Mouse (Mus musculus) limb, embryonic 11.5 days (tissue): ENCODE data around the gene Ccr7. TPM values are rescaled to one million over a fixed set of nuclear protein-coding genes. Genes with fewer than 3 reads are reported as not detected.

Experiments used
- ATAC-seq: fragments of 200-750 bp; cut with Nextera tagmentation; 2 replicates; pipeline ENCODE4 v1.8.0; 2017; ENCODE audit warnings: low read depth; ENCODE audit not compliant: insufficient number of reproducible peaks, low FRiP score, low TSS enrichment
- DNase-seq: peaks from one replicate; pipeline ENCODE4 v3.0.0-alpha.2; 2015; ENCODE audit warnings: low spot score
- H3K27ac ChIP-seq: fragments of 300-500 bp; sonication (generic); replicated peaks from 2 replicates; pipeline ENCODE4 v1.5.1; 2014; ENCODE audit warnings: low read depth, mild to moderate bottlenecking, low read length
- H3K27me3 ChIP-seq: fragments of 300-500 bp; sonication (generic); 2 replicates; pipeline ENCODE4 v1.6.1; 2014; ENCODE audit warnings: mild to moderate bottlenecking, low read length, mixed read lengths; ENCODE audit not compliant: control insufficient read depth, insufficient read depth
- H3K36me3 ChIP-seq: fragments of 300-500 bp; sonication (generic); 2 replicates; pipeline ENCODE4 v1.6.1; 2014; ENCODE audit warnings: mild to moderate bottlenecking, low read length, moderate library complexity, mixed read lengths; ENCODE audit not compliant: control insufficient read depth, insufficient read depth
- H3K4me1 ChIP-seq: fragments of 300-500 bp; sonication (generic); 2 replicates; pipeline ENCODE4 v1.6.1; 2014; ENCODE audit warnings: low read length, mixed read lengths; ENCODE audit not compliant: control insufficient read depth, insufficient read depth
- H3K4me2 ChIP-seq: fragments of 300-500 bp; sonication (generic); 2 replicates; pipeline ENCODE4 v1.6.1; 2014; ENCODE audit warnings: low read depth, mild to moderate bottlenecking, moderate library complexity; ENCODE audit not compliant: severe bottlenecking
- H3K4me3 ChIP-seq: fragments of 300-500 bp; sonication (generic); 2 replicates; pipeline ENCODE4 v1.5.1; 2014; ENCODE audit warnings: low read depth, low read length
- H3K9ac ChIP-seq: fragments of 300-500 bp; sonication (generic); 2 replicates; pipeline ENCODE4 v1.6.1; 2014; ENCODE audit warnings: mild to moderate bottlenecking, low read length
- H3K9me3 ChIP-seq: fragments of 300-500 bp; sonication (generic); 2 replicates; pipeline ENCODE4 v1.6.1; 2016; ENCODE audit warnings: low read length; ENCODE audit not compliant: control insufficient read depth
- WGBS: fragments of 180-500 bp; shearing (Covaris S2); extraction: QIAGEN DNeasy Blood & Tissue Kit; methylation state at CpG from one replicate; pipeline ENCODE4 v1.1.7; 2014; 5-methylcytosine and 5-hydroxymethylcytosine counted together
- polyA plus RNA-seq: library from polyadenylated mRNA; unstranded; fragments of >200 nt; fragmentation: Nextera tagmentation; extraction: Ambion mirVana; gene quantifications from 2 replicates; pipeline ENCODE4 v1.2.1, GENCODE M21; 2014

Gene Ccr7
- polyA plus RNA-seq, 1 experiment from 2014 or later: 1.3 TPM

DNA sequence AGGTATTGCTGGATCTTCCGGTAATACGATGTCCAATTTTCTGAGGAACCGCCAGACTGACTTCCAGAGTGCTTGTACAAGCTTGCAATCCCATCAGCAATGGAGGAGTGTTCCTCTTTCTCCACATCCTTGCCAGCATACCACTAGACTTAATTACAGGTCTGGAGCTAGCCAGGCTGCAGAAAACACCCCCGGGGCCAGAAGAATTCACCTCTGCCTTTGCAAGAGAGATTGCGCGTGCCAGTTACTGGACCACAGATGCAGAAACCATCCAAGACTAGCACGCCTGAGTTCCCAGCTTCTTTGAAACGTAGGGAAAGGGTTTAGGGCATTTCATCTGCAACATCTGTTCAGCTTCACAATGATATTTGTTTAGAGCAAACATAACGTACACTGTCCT lies 15.9 kb downstream of the Ccr7 start:
- Histone ChIP-seq H3K4me2 (no peak overlapping the region), H3K9me3 (no peaks in the 10 kb centered on the region), H3K9ac (no peak overlapping the region), H3K36me3 (no peaks in the 10 kb centered on the region), H3K4me3 (no peak overlapping the region), H3K27ac (no peak overlapping the region), H3K4me1 (peaks cover 43% of the 10 kb centered on the region), H3K27me3 (no peaks in the 10 kb centered on the region)
- WGBS: 69% methylated on average over 9 of the region's 9 CpGs
- ATAC-seq: no peak
- no peak for DNase-seq

DNA sequence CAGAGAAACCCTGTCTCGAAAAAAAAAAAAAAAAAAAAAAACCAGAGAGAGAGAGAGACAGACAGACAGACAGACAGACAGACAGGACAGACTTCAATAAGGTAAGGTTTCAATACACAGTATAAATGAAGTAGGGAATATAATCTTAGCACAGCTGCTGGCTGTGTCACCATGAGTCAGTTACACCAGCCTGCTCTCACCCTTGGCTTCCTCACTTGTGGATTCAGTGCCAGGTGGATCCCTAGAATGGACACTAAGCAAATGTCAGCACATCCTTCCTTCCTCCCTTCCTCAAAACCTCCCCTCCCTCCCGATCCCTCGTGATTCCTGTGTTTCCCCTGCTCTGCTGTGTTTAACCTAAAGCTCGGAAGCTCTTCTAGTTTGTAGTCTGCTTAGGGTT lies 17.5 kb downstream of the Ccr7 start:
- no peak overlapping the region for H3K27ac ChIP-seq
- no peak overlapping the region for H3K4me3 ChIP-seq
- DNase-seq: no peak
- peaks cover 49% of the 10 kb centered on the region for H3K4me1 ChIP-seq
- H3K27me3 ChIP-seq: no peaks in the 10 kb centered on the region
- H3K9me3 ChIP-seq: no peaks in the 10 kb centered on the region
- H3K9ac ChIP-seq: no peak overlapping the region
- no peak overlapping the region for H3K4me2 ChIP-seq
- H3K36me3 ChIP-seq: no peaks in the 10 kb centered on the region
- 96% methylated on average over 3 of the region's 4 CpGs for WGBS
- ATAC-seq: no peak

DNA sequence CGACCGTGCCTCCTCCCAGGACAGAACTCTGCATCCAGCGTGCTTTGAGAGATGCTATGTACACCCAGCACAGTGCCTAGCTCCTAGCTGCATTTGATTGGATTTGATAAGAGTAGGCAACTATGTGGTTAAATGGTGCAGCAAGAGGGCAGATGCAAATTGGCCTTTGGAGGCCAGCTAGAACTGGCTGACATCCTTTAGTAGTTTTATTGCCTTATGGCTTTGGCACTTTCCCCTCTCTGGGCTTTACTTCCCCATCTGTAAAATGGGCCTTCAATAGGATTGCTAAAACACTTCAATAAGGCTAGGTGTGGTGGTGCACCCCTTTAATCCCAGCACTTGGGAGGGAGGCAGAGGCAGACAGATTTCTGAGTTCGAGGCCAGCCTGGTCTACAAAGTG lies 17.9 kb downstream of the Ccr7 start:
- Histone ChIP-seq H3K27me3 (no peaks in the 10 kb centered on the region), H3K9me3 (no peaks in the 10 kb centered on the region), H3K36me3 (no peaks in the 10 kb centered on the region), H3K27ac (peak overlapping the region; percentile 52; the same call in 1 of the 2 replicates), H3K4me1 (peaks cover 49% of the 10 kb centered on the region), H3K4me3 (no peak overlapping the region), H3K4me2 (no peak overlapping the region), H3K9ac (no peak overlapping the region)
- 70% methylated on average over 4 of the region's 4 CpGs for WGBS
- no peak for DNase-seq
- no peak for ATAC-seq

DNA sequence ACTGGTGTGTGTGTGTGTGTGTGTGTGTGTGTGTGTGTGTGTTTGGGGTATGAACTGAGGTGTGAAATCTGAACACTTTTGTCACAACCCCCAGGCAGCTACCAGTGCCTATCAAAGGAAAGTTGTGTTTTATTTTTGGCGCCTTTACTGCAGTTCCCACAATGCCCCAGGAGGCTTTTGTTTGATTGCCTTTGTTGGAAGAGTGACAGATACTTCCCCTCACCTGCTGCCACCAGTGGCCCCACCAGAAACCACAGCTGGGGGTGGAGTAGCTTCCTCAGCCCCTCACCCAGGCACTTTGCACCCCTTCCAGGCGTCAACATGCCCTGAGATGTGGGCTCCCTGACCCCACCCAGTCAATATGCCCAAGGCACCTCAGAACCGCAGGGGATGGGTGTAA lies 18.5 kb downstream of the Ccr7 start:
- no peak for DNase-seq
- Histone ChIP-seq H3K4me2 (no peak overlapping the region), H3K4me1 (peaks cover 50% of the 10 kb centered on the region), H3K9ac (no peak overlapping the region), H3K4me3 (no peak overlapping the region), H3K9me3 (no peaks in the 10 kb centered on the region), H3K36me3 (no peaks in the 10 kb centered on the region), H3K27ac (peak overlapping the region; percentile 52; the same call in 1 of the 2 replicates), H3K27me3 (no peaks in the 10 kb centered on the region)
- no peak for ATAC-seq
- 67% methylated on average over 3 of the region's 3 CpGs for WGBS

DNA sequence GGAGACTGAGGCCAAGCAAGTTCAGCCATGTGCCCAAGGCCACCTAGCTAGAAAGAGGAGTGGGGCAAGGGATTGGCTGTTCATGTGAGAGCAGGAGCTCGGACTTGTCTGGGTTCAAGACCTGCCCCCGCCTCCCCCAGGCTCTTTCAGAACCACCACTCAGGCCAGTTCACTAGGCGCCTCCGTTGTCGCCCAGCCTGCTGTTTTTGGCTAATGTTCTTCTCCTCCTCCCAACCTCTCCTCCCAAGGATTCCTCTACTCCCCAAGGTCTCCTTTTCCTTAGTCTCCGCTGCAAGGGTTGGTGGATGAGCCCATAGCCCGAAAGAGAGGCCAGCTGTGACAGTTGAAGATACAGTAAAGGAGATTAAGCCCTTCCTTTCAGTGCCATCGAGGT lies 19.8 kb downstream of the Ccr7 start:
- Histone ChIP-seq H3K27ac (peak overlapping the region; percentile 92), H3K9me3 (no peaks in the 10 kb centered on the region), H3K4me2 (no peak overlapping the region), H3K36me3 (no peaks in the 10 kb centered on the region), H3K9ac (peak overlapping the region; percentile 27; the same call in 1 of the 2 replicates), H3K4me3 (no peak overlapping the region), H3K4me1 (peaks cover 52% of the 10 kb centered on the region), H3K27me3 (no peaks in the 10 kb centered on the region)
- ATAC-seq: no peak
- DNase-seq: no peak
- 54% methylated on average over 8 of the region's 8 CpGs for WGBS

DNA sequence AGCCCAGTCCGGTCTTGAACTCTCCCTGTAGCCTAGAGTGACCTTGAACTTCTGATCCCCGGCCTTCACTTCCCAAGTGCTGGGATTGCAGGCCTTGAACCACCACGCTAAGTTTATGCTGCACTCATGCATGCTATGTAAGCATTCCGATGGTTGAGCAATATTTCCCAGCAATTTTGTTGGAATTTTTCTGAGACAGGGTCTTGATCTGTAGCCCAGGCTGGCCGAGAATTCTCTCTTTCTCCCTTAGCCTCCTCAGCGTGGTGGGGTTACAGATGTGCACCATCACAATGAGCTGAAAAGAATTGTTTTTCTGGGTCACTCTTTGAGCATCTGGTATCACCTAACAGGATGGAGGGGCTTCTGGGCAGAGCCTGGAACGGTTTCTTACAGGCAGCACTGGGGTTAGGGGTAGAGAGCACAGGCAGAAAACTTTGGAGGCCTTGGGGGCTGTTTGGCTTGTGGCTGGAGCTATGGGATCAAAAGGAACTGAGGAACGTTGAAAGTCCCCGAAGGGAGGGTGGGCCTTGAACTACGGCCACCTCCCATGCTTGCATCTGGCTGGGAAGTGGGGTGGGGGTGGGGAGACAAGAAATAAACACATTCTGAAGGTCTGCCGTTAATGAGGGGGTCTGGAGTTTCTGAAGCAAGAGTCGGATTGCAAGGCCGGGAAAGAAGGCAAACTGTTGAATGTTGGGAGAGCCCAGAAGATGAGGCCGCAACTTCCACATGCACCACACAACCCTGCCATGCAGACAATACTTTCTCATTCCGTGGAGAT lies 20.4 kb downstream of the Ccr7 start:
- Histone ChIP-seq H3K27me3 (no peaks in the 10 kb centered on the region), H3K4me2 (0 out of 2 replicates have a peak overlapping the region, but pooled peaks have one; percentile 10), H3K9ac (peak overlapping the region; percentile 27), H3K9me3 (no peaks in the 10 kb centered on the region), H3K27ac (peak overlapping the region; percentile 92), H3K4me3 (no peak overlapping the region), H3K4me1 (peaks cover 52% of the 10 kb centered on the region), H3K36me3 (no peaks in the 10 kb centered on the region)
- DNase-seq (peak; percentile 70), ATAC-seq (0 out of 2 replicates have a peak, but pooled peaks have one; percentile 24)
- WGBS: 24% methylated on average over 15 of the region's 15 CpGs

DNA sequence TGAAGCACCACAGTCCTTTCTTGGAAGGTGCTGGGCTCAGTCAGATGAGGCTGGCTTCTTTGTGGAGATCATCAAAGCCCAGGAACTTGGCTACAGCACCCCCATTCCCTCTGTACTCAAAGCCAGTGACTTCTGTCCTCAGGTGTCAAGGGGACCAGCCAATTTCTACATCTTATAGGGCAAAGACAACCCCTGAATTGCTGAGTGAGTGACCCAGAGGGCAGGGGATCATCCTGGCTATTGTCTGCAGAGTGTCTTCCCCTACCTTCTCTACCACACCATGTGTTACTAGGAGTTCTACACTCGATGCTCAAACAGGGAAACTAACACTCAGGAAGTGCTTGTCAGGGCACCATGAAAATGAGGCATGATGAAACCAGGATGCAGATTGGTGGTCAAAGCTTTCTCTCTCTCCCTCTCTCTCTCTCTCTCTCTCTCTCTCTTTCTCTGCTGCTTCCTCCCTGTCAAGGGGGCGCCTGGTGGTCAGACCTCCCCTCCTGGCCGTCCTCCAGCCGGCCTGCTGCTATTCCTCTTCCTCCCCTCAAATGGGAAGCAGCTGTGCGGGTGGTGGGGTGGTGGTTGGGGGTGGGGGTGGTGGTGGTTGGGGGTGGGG lies 21.5 kb downstream of the Ccr7 start:
- DNase-seq (no peak), ATAC-seq (no peak)
- no peaks in the 10 kb centered on the region for H3K27me3 ChIP-seq
- peaks cover 50% of the 10 kb centered on the region for H3K4me1 ChIP-seq
- no peak overlapping the region for H3K9ac ChIP-seq
- H3K4me3 ChIP-seq: no peak overlapping the region
- H3K4me2 ChIP-seq: peak overlapping the region; percentile 12; the same call in 1 of the 2 replicates
- no peaks in the 10 kb centered on the region for H3K36me3 ChIP-seq
- H3K9me3 ChIP-seq: no peaks in the 10 kb centered on the region
- H3K27ac ChIP-seq: peak overlapping the region; percentile 92
- WGBS: 6% methylated on average over 4 of the region's 5 CpGs

DNA sequence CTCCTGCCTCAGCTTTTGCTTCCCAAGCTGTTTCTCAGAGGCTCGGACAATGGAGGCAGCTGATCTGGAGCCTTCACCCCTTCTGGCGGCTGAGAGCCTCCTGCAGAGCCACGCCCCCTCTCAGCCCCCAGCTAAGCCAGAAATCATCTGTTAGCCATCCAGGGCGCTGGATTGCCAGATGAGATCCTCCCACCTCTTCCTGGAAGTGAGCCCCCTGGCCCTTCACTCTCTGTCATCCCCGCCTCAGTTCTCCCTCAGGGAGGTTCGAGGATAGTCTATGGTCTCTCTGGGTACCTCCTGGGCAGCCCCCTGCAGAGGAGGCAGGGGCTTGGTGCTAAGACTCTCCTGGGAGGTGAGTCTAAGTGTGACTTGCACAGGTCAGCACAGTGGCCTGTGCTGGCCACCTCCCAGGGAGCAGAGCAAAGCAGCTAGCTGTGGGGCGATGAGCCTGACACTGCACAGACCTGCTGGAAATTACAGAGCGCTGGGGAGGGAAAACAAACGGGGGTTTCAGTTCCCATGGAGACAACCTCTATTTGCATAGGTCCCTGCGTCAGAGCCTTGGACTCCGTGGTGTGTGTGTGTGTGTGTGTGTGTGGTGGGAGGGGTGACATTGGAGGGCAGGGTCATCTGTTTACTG lies 22.7 kb downstream of the Ccr7 start:
- Histone ChIP-seq H3K4me2 (peak overlapping the region; percentile 36), H3K27ac (peak overlapping the region; percentile 87), H3K4me1 (peaks cover 54% of the 10 kb centered on the region), H3K9ac (peak overlapping the region; percentile 49), H3K36me3 (no peaks in the 10 kb centered on the region), H3K4me3 (peak overlapping the region; percentile 5; the same call in 1 of the 2 replicates), H3K27me3 (no peaks in the 10 kb centered on the region), H3K9me3 (no peaks in the 10 kb centered on the region)
- peak; percentile 79 for DNase-seq
- ATAC-seq: peak; percentile 61
- 2% methylated on average over 11 of the region's 11 CpGs for WGBS
